Mouse (Mus musculus): ENCODE results near the gene S100a11.

GRCm38 (mm10) chr3:93481982-93482616, 38.2 kb upstream of the S100a11 start:
- TF ChIP-seq POLR2A (IDR thresholded peaks at IDR 0.05; ENCODE audit: insufficient read length, low read depth): no peak
- TF ChIP-seq E2F4 (IDR thresholded peaks at IDR 0.05; ENCODE audit: insufficient read depth): no peak
- TF ChIP-seq MAX (IDR thresholded peaks at IDR 0.05; ENCODE audit: low read depth): no peak
- TF ChIP-seq USF1 (IDR thresholded peaks at IDR 0.05; ENCODE audit: low read depth): no peak
- no peak for TF ChIP-seq POLR2AphosphoS2 (IDR thresholded peaks at IDR 0.05; ENCODE audit: insufficient read length, low read depth)
- no peak for TF ChIP-seq TCF3 (IDR thresholded peaks at IDR 0.05; ENCODE audit: insufficient read length, low read depth)
- TF ChIP-seq TCF12 (IDR thresholded peaks at IDR 0.05; ENCODE audit: insufficient read depth, poor library complexity, severe bottlenecking): no peak

All from myocyte (in vitro differentiated cells).